Mouse (Mus musculus): ENCODE results near the gene Tsku. TPM values are rescaled to one million over a fixed set of nuclear protein-coding genes. Genes with fewer than 3 reads are reported as not detected.

Gene Tsku
- polyA plus RNA-seq, 2 experiments = 1.9 TPM

DNA sequence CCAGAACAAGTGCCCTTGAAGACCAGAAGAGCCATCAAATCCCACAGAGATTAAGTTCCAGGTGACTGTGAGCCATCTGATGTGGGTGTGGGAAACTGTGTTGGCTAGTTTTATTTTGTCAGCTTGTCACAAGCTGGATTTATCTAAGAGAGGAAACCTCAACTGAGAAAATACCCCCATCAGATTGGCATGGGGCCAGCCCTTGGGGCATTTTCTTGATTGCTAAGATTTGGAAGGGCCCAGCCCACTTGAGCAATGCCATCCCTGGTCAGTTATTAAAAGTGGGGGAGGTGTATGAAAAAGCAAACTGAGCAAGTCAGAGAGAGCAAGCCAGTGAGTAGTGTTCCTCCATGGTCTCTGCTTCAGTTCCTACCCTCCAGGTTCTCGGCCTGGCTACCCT is 36.9 kb downstream of the Tsku start:
- WGBS (ENCODE audit: insufficient replicate concordance) = 70% methylated on average over 1 of the region's 1 CpGs
- no peak overlapping the region for H3K27ac ChIP-seq
- no peak for TF ChIP-seq CTCF (IDR thresholded peaks at IDR 0.05; ENCODE audit: low read depth)
- TF ChIP-seq EP300 (IDR thresholded peaks at IDR 0.05; ENCODE audit: low read depth) = no peak
- H3K27me3 ChIP-seq (ENCODE audit: control insufficient read depth, insufficient read depth, low read length) = no peaks in the 10 kb centered on the region
- no peaks in the 10 kb centered on the region for H3K9me3 ChIP-seq (ENCODE audit: control insufficient read depth, low read length)
- no peak for DNase-seq (ENCODE audit: low read depth in 3 of 3, low spot score in 3 of 3)
- no peak overlapping the region for H3K4me2 ChIP-seq (ENCODE audit: low read depth)
- H3K4me3 ChIP-seq (ENCODE audit: insufficient read depth in 1 of 2, low read depth in 2 of 2, low read length in 2 of 2) = no peak overlapping the region
- no peak overlapping the region for H3K9ac ChIP-seq (replicated peaks)
- peaks cover 8 to 19% of the 10 kb centered on the region in 2 experiments for H3K4me1 ChIP-seq (replicated peaks; ENCODE audit: control insufficient read depth in 2 of 2, insufficient read depth in 2 of 2, low read length in 1 of 2)
- H3K36me3 ChIP-seq (replicated peaks; ENCODE audit: control insufficient read depth, insufficient read depth, low read depth) = no peaks in the 10 kb centered on the region
- no peak for ATAC-seq (ENCODE audit: insufficient read depth)

DNA sequence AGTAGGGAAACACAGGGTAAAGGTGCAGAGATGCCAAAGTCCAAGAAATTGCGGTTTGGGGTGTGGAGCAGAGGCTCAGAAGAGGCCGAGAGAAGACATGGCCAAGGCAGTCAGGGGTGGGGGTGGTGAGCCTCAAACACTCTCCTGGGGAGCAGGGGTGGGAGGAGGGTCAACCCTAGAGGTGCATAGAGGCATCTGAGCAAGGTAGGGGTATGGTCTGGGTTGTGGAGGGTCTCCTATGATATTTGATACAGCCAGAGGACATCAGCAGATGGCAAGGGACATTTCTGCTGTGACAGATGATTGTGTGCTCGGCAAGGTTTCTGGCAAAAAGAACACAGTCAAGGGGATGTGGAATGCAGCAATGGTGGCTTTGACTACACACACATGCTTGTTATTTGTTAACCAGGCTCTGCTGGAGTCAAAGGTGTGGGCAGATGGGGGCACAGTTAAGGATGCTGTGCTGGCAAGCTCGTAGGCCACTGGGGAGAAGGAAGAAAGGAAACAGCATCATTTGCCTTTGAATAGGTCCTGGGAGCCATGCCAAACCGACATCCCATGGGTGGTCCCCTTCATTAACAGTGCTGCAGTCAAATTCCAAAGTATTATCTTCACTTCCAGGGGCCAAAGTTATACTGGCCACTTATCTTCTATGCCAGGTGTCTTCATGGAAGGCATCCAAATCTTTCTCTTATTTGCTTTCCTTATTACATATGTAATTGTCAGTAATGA is 37.7 kb downstream of the Tsku start:
- DNase-seq (ENCODE audit: low read depth in 3 of 3, low spot score in 3 of 3) (no peak), ATAC-seq (ENCODE audit: insufficient read depth) (no peak)
- Histone ChIP-seq H3K9me3 (ENCODE audit: control insufficient read depth, low read length) (no peaks in the 10 kb centered on the region), H3K27me3 (ENCODE audit: control insufficient read depth, insufficient read depth, low read length) (no peaks in the 10 kb centered on the region), H3K27ac (no peak overlapping the region), H3K36me3 (replicated peaks; ENCODE audit: control insufficient read depth, insufficient read depth, low read depth) (no peaks in the 10 kb centered on the region), H3K4me2 (ENCODE audit: low read depth) (no peak overlapping the region), H3K4me1 (replicated peaks; ENCODE audit: control insufficient read depth in 2 of 2, insufficient read depth in 2 of 2, low read length in 1 of 2) (peaks cover 4 to 13% of the 10 kb centered on the region in 2 experiments; a peak in 3 of 4 replicates), H3K9ac (replicated peaks) (no peak overlapping the region), H3K4me3 (ENCODE audit: insufficient read depth in 1 of 2, low read depth in 2 of 2, low read length in 2 of 2) (no peak overlapping the region)
- WGBS (ENCODE audit: insufficient replicate concordance) = 59% methylated on average over 5 of the region's 5 CpGs
- TF ChIP-seq EP300 (IDR thresholded peaks at IDR 0.05; ENCODE audit: low read depth) = no peak
- TF ChIP-seq CTCF (IDR thresholded peaks at IDR 0.05; ENCODE audit: low read depth) = no peak

DNA sequence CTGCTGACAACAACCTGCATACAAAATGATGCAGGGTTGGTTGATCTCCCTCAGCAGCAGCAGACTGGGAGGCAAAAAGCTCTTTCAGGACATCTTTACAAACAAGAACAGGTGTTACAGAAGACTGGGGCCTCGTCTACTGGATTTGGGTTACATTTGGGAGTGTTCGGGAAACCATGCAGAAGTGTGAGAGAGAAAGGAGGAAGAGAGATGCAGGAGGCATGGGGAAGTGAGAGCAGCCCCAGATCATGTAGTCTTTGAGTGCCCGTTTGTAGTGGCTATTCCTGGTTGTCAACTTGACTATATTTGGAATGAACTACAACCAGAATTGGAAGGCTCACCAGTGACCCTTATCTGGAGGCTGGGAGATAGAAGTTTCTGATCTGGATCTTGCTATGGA is 38.7 kb downstream of the Tsku start:
- H3K4me3 ChIP-seq (ENCODE audit: insufficient read depth in 1 of 2, low read depth in 2 of 2, low read length in 2 of 2) = no peak overlapping the region
- no peaks in the 10 kb centered on the region for H3K9me3 ChIP-seq (ENCODE audit: control insufficient read depth, low read length)
- no peak overlapping the region for H3K27ac ChIP-seq
- no peaks in the 10 kb centered on the region for H3K27me3 ChIP-seq (ENCODE audit: control insufficient read depth, insufficient read depth, low read length)
- no peaks in the 10 kb centered on the region for H3K36me3 ChIP-seq (replicated peaks; ENCODE audit: control insufficient read depth, insufficient read depth, low read depth)
- no peak overlapping the region for H3K4me2 ChIP-seq (ENCODE audit: low read depth)
- TF ChIP-seq CTCF (IDR thresholded peaks at IDR 0.05; ENCODE audit: low read depth) (no peak), EP300 (IDR thresholded peaks at IDR 0.05; ENCODE audit: low read depth) (no peak)
- H3K4me1 ChIP-seq (replicated peaks; ENCODE audit: control insufficient read depth in 2 of 2, insufficient read depth in 2 of 2, low read length in 1 of 2) = peaks cover 4 to 9% of the 10 kb centered on the region in 2 experiments; a peak in 3 of 4 replicates
- DNase-seq (ENCODE audit: low read depth in 3 of 3, low spot score in 3 of 3) (no peak), ATAC-seq (ENCODE audit: insufficient read depth) (no peak)
- 37% methylated on average over 3 of the region's 3 CpGs for WGBS (ENCODE audit: insufficient replicate concordance)
- no peak overlapping the region for H3K9ac ChIP-seq (replicated peaks)

DNA sequence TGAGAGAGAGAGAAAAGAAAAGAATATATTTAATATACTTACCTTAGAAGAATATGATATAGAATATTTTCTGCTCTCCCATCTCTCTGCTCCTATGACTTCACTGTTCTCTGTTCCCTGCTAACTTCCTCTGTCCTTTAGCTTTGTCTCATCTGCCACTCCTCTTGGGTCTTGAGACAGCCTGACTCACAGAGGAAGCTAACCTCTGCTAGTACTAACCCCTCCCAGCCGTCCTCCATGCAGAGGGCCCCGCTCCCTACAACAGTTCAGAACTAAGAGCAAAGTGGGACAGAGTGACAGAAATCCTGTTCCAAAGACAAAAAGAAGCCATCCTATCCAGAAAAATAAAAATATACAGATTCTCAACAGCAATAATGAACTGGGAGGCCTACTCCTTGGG is 40.0 kb downstream of the Tsku start, which contains the start of gene Acer3:
Acer3 (minus strand) TSS at position 126 of the 400 bp plus-strand sequence.
- no peak within 1 kb of the TSS for H3K4me2 ChIP-seq (ENCODE audit: low read depth)
- no peak within 1 kb of the TSS for H3K27ac ChIP-seq
- H3K9ac ChIP-seq (replicated peaks) = no peak within 1 kb of the TSS
- no peaks in the 10 kb centered on the region for H3K27me3 ChIP-seq (ENCODE audit: control insufficient read depth, insufficient read depth, low read length)
- H3K4me3 ChIP-seq (ENCODE audit: insufficient read depth in 1 of 2, low read depth in 2 of 2, low read length in 2 of 2) = no peak within 1 kb of the TSS
- no peaks in the 10 kb centered on the region for H3K36me3 ChIP-seq (replicated peaks; ENCODE audit: control insufficient read depth, insufficient read depth, low read depth)
- ATAC-seq (ENCODE audit: insufficient read depth) (no peak), DNase-seq (ENCODE audit: low read depth in 3 of 3, low spot score in 3 of 3) (no peak)
- H3K9me3 ChIP-seq (ENCODE audit: control insufficient read depth, low read length) = no peaks in the 10 kb centered on the region
- TF ChIP-seq EP300 (IDR thresholded peaks at IDR 0.05; ENCODE audit: low read depth) (no peak), CTCF (IDR thresholded peaks at IDR 0.05; ENCODE audit: low read depth) (no peak)
- peaks cover 4 to 9% of the 10 kb centered on the region in 2 experiments; a peak in 3 of 4 replicates for H3K4me1 ChIP-seq (replicated peaks; ENCODE audit: control insufficient read depth in 2 of 2, insufficient read depth in 2 of 2, low read length in 1 of 2)
- 45% methylated on average over 2 of the region's 2 CpGs for WGBS (ENCODE audit: insufficient replicate concordance)

DNA sequence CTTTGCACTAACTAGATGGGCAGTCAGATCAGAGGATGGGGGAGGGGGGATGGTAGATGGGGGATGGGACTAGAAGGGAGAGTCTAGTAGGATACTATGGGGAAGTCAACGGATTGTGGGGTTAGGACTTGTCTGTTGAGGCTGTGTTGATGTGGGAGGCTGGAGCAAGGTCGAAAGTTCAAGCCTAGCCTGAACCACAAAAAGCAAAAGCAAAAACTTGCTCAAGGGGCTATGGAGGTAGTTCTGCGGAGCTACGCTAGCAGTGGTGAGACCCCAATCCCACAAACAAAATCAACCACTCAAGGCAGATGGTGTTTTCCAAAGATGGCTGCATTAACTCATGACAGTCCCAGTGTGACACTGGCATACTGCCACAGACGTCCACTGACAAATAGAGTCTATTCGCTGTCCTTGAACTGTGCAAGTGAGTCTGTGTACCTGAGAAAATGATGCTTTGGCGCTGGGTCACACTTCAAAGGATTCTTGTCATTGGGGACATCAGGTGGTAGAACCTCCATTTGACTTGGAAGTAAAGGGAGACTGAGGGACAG is 41.0 kb downstream of the Tsku start:
- DNase-seq (ENCODE audit: low read depth in 3 of 3, low spot score in 3 of 3) (no peak), ATAC-seq (ENCODE audit: insufficient read depth) (no peak)
- H3K4me3 ChIP-seq (ENCODE audit: insufficient read depth in 1 of 2, low read depth in 2 of 2, low read length in 2 of 2) = no peak overlapping the region
- H3K9ac ChIP-seq (replicated peaks) = no peak overlapping the region
- H3K9me3 ChIP-seq (ENCODE audit: control insufficient read depth, low read length) = no peaks in the 10 kb centered on the region
- no peak overlapping the region for H3K27ac ChIP-seq
- TF ChIP-seq EP300 (IDR thresholded peaks at IDR 0.05; ENCODE audit: low read depth) (no peak), CTCF (IDR thresholded peaks at IDR 0.05; ENCODE audit: low read depth) (no peak)
- WGBS (ENCODE audit: insufficient replicate concordance) = 65% methylated on average over 7 of the region's 7 CpGs
- no peaks in the 10 kb centered on the region for H3K27me3 ChIP-seq (ENCODE audit: control insufficient read depth, insufficient read depth, low read length)
- H3K4me1 ChIP-seq (replicated peaks; ENCODE audit: control insufficient read depth in 2 of 2, insufficient read depth in 2 of 2, low read length in 1 of 2) = peaks cover 4 to 9% of the 10 kb centered on the region in 2 experiments; a peak in 3 of 4 replicates
- no peak overlapping the region for H3K4me2 ChIP-seq (ENCODE audit: low read depth)
- H3K36me3 ChIP-seq (replicated peaks; ENCODE audit: control insufficient read depth, insufficient read depth, low read depth) = no peaks in the 10 kb centered on the region

All from liver, embryonic 14.5 days (tissue).